Mouse (Mus musculus) gastrocnemius, postnatal 25 days (tissue): ENCODE results near the gene Sipa1l1. TPM values are rescaled to one million over a fixed set of nuclear protein-coding genes. Genes with fewer than 3 reads are reported as not detected.

Experiments used
- DNase-seq: peaks from one replicate; pipeline ENCODE4 v3.0.0; 2022
- total RNA-seq, 2 experiments: library from RNA; stranded (reverse); gene quantifications; 1 replicate in 1 of 2; 2 replicates in 1 of 2; pipeline ENCODE4 v1.2.3; 2021

The Sipa1l1 gene
- total RNA-seq, 2 experiments from 2014 or later: 8.5 to 10.0 TPM

DNA sequence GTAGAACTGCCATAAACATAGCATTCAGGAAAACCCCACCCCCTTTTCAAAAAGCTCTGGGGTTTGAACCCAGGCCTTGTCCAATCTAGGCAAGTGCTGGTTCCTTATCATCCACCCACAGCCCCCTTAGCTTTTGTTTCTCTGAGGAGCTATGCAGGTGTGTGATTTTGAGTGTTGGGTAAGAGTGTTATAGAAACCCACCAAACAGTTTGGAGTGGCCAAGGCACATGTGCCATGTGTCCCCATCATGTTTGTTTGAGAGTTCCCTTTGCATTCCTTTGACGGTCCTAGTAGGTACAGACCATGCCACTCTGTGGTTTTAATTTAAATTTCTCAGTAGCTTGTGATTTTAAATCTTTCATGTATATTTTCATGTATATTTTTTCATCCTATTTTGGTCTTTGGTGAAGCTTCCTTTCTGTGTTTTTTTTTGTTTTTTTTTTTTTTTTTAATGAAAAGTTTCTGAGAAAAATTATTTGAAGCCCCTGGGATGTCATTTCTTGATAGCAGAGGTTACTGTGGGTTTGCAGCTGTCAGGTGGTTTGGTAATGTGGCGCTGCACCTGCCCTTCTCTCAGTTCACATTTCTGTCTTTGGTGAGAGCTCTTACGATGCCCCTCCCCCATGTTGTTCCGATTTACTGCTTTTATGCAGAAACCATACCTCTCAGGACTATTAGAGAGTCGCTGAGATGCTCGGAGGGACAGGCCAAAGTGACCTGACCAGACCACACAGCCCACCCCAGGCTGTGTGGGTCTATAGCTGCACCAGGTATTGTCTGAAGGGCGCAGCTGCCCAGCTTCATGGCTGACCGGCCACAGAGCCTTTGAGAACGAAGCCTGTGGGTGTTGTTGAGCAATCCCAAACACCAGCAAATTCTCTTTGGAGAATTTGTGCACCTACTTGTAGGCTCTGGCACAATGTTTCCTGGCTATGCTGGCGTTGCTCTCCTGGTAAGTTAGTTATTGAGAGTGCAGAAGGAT is 126.1 kb downstream of the Sipa1l1 start:
- no peak for DNase-seq

- no peak for DNase-seq
Observed at GRCm38 (mm10) chr12:82296276-82296675, 127.2 kb downstream of the Sipa1l1 start.

GRCm38 (mm10) chr12:82297196-82297595 is 128.1 kb downstream of the Sipa1l1 start:
- no peak for DNase-seq

GRCm38 (mm10) chr12:82298662-82299460 is 129.7 kb downstream of the Sipa1l1 start:
- no peak for DNase-seq

DNA sequence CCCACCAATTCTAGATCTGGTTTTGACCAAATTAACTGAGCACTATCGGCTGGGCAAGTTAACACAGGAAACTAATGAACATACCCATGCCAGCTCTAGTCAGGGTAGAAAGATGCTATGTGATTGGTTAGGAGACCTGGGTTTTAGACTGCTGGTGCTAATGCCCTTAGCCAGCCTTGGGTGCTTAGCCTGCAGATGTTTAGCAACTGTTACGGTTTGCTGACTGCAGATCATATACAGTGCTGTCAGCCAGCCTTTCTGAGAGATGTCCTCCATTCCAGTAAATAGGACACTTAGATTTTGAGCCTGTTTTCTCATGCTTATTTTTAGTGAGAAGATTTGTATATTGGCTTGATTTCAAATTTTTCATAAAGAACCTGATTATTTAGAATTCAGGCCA is 135.0 kb downstream of the Sipa1l1 start:
- DNase-seq: no peak

- no peak for DNase-seq
Observed at GRCm38 (mm10) chr12:82306035-82306434, 136.9 kb downstream of the Sipa1l1 start.

DNA sequence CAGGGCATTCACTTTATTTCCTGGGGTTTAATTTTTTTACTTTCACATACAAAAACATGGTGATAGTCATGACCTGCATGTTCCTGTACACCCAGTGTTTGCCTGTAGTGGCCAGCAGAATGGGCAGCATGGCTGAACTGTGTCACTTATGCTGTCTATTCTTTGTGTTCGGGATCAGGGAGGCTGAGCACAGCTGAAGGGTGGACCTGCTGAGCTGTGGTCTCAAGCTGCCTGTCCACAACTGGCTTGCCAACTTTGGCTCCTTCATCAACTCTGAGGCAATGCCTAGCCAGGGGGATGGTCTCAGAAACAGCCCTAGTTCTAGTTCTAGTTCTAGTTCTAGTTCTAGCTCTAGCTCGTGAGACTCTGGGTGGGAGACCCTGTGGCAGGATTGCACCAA is 142.5 kb downstream of the Sipa1l1 start:
- no peak for DNase-seq

DNA sequence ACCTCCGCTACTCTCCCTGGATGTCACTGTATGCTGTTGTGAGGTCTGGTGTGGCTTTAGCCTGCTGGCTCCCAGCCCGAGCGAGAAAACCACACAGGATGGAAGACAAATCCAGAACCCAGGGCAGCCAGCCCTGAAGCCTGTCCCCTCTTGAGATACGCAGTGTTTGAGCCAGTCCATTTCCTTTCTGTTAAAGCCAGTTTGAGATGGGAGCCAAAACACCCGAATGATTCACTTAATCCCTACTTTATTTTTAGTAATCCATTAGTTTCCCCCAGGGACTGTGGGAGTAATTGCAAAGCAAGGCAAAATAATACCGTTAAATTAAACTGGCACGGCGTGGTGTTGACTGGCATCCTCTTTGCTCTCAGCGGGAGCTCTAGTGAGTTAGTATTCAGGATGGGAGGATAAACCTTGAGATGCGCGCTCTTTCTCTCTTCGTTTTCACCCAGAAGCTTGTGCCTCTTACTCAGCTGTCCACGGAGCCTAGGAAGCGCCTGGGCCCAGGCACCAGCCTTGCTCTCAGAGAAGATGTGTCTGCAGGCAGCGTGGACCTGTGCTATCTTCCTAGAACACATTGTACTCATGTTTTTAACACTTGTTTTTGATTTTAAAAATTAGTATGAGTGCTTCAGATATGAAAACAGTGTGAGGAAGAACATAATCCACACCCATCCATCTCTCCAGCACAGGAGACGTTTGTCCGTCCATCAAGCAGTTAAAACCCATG is 143.1 kb downstream of the Sipa1l1 start:
- peak; percentile 74 for DNase-seq

DNA sequence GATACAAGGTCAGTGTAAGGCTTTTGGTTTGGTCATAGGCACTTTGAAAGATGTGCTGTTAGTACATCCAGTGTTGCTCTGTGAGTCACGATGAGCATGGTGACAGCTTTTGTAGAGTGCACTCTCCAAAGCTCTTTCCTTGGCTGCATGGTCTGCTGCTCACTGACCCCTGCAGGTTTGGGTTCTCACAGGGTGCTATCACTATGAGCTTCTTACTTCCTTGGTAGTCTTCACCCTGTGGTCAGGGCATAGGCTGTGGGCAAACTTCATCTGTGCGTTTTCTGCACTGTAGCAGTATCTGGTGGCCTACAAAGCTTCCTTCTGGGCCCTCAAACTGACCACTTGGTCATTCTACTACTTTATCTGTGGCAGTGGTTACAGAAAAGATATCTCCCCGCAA is 144.0 kb downstream of the Sipa1l1 start:
- DNase-seq: no peak

GRCm38 (mm10) chr12:82319436-82320131 is 150.5 kb downstream of the Sipa1l1 start:
- no peak for DNase-seq

DNA sequence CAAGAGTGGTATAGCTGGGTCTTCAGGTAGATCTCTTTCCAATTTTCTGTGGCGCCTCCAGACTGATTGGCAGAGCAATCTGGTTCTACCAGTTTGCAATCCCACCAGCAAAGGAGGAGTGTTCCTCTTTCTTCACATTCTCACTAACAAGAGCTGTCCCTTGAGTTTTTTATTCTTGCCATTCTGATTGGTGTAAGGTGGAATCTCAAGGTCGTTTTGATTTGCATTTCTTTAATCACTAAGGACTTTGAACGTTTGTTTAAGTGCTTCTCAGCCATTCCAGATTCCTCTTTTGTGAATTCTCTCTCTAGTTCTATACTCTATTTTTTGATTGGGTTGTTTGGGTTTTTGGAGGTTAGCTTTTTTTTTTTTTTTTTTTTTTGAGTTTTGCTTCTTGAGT is 151.1 kb downstream of the Sipa1l1 start:
- DNase-seq: no peak

DNA sequence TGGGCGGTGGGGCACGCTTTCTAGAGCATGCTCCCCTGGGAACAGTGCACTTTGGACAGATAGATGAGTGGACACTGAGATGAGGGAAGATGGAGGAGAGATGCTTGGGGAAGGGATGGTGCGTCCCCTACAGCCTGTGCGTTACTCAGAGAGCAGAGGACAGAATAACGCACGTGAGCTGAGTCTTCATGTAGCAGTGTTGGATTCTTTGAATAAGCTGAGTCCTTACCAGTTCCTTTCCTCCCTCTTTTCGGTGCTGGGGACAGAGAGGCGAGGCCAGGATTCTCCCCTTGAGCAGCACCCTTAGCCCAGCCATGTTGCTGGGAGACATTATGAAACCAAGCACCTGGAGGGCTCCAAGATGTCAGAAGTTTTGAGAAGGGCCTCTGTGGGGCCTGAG is 152.3 kb downstream of the Sipa1l1 start:
- no peak for DNase-seq

- DNase-seq: no peak
Observed at GRCm38 (mm10) chr12:82321855-82322254, 152.7 kb downstream of the Sipa1l1 start.

DNA sequence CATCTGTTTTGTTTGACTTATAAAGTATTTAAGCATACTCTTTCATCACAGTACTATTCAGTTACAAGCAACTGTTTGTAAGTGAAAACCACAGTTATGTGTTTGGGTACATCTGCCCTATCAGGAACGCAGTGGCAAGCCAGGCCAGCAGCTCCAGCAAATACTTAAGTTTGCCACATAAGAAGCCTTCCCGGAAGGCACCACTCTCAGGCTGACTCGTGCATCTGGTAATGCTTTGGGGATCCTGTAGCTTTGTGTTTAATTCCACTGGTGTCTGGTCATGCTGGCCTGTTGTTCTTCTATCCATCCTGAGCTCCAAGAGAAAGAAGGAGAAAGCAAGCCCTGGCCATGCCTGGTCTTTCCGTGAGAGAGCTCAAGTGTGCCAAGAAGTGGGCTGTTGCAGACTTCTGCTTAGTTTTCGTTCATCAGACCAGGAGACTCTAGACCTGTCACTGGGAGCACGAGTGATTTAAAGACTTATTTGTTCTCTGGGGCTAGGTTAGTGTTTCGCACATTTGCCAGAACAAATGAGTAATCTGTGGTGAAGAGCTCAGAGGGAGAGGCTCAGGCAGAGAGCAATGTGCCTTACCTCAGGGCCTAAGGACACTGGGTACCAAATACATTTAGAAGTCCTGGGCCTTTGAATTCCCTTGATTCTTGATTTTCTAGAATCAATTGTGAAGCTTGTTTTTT is 153.8 kb downstream of the Sipa1l1 start:
- DNase-seq: no peak

- no peak for DNase-seq
Observed at GRCm38 (mm10) chr12:82324621-82325020, 155.5 kb downstream of the Sipa1l1 start.

GRCm38 (mm10) chr12:82325502-82325901 is 156.4 kb downstream of the Sipa1l1 start:
- DNase-seq: no peak

DNA sequence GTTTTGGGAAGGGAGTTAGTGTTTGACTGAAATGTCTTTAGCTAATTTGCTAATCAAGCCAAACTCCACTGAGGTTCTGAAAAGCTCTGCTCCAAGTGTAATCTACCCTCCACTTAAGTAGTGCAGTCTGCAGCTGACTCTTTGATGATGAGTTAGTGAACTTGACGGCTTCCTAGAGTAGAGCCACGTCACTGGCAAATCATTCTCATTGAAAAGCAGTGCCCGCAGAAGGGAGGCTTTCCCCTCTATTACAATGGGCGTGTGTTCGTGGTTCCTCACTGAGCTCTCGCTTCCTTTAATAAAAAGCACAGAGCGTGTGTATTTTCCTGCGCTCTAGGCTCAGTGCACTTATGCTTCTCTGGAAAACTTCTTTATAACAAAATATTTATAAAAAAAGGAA is 157.3 kb downstream of the Sipa1l1 start:
- DNase-seq: no peak

- no peak for DNase-seq
Observed at GRCm38 (mm10) chr12:82328112-82328511, 159.0 kb downstream of the Sipa1l1 start.

DNA sequence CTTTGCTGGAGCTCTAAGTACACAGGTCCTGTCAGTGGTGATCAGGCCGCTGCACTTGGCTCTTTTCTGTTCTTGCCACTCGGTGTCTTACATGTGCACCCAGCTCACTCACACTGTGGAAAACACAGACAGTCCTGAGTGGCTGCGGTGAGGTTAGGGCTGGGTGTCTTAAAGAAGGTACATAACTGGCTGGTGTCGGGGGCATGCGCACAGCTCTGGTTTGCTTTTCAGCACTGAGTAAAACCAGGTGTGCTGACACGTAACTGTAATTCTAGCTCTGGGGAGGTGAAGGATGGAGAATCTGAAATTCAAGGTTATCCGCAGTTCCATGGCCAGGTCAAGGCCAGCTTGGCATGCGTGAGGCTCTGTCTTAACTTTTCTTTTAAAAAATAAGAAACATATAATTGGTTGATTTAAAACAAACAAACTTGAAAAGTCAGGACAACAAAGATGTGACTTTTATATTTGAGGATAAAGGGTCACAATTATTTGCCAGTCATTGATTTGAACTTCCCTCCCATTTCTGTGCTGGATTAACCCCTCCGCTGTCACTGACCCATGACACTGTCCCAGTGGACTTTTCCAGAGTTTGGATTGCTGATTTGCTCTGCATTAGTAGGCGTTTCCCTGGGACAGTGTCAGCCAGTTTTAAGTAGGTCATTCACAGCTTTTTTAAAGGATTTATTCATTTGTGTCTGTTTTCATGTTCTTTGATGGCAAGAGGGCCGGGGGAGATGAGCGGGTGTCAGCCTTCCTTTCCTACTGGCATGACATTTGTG is 163.9 kb downstream of the Sipa1l1 start:
- DNase-seq: no peak

- no peak for DNase-seq
Observed at GRCm38 (mm10) chr12:82333999-82334398, 164.9 kb downstream of the Sipa1l1 start.
